Mouse (Mus musculus) spleen, adult 2 months (tissue): ENCODE measurements around the gene Gm20388. TPM values are rescaled to one million over a fixed set of nuclear protein-coding genes. Genes with fewer than 3 reads are reported as not detected.

Experiments used
- DNase-seq, 2 experiments: peaks; one replicate each; pipeline versions ENCODE4 v3.0.0 to v3.0.0-alpha.2; 2012 to 2021; ENCODE audit warnings: low spot score in 2 of 2, low read depth in 1 of 2
- H3K27ac ChIP-seq: fragments of 200-500 bp; 2 replicates; pipeline ENCODE4 v1.5.1; 2012; ENCODE audit warnings: low read length, inconsistent platforms; ENCODE audit not compliant: insufficient read depth
- H3K27me3 ChIP-seq: fragments of 200-500 bp; 2 replicates; pipeline ENCODE4 v1.6.1; 2012; ENCODE audit warnings: mild to moderate bottlenecking, moderate library complexity, low read length, inconsistent platforms; ENCODE audit not compliant: control insufficient read depth, insufficient read depth
- H3K36me3 ChIP-seq: fragments of 200-500 bp; 2 replicates; pipeline ENCODE4 v1.6.1; 2012; ENCODE audit warnings: mild to moderate bottlenecking, low read length, inconsistent platforms; ENCODE audit not compliant: control insufficient read depth, insufficient read depth
- H3K4me1 ChIP-seq: fragments of 200-500 bp; 2 replicates; pipeline ENCODE4 v1.6.1; 2011; ENCODE audit warnings: inconsistent platforms; ENCODE audit not compliant: control insufficient read depth, insufficient read depth, insufficient read length
- H3K4me3 ChIP-seq: fragments of 200-500 bp; 2 replicates; pipeline ENCODE4 v1.5.1; 2011; ENCODE audit warnings: mild to moderate bottlenecking, inconsistent platforms; ENCODE audit not compliant: insufficient read depth, insufficient read length; ENCODE audit errors: extremely low read depth
- CTCF ChIP-seq: fragments of 200-500 bp; IDR thresholded peaks from 2 replicates; pipeline ENCODE4 v1.5.1; 2011; ENCODE audit warnings: mild to moderate bottlenecking, inconsistent platforms; ENCODE audit not compliant: insufficient read depth, insufficient read length, insufficient replicate concordance; ENCODE audit errors: extremely low read depth
- POLR2A ChIP-seq: fragments of 200-500 bp; IDR thresholded peaks from 2 replicates; pipeline ENCODE4 v1.6.1; 2011; ENCODE audit warnings: low read depth, low read length, inconsistent platforms
- WGBS: fragments of 180-500 bp; shearing (Covaris S2); methylation state at CpG from one replicate; pipeline ENCODE4 v1.1.7; 2018; 5-methylcytosine and 5-hydroxymethylcytosine counted together
- polyA plus RNA-seq: library from polyadenylated mRNA; depleted of rRNA; stranded (reverse); fragments of >200 nt; gene quantifications from 2 replicates; pipeline ENCODE4 v1.2.3, GENCODE M21; 2012

Gm20388 gene
- polyA plus RNA-seq, 1 experiment, result 26.1 TPM

DNA sequence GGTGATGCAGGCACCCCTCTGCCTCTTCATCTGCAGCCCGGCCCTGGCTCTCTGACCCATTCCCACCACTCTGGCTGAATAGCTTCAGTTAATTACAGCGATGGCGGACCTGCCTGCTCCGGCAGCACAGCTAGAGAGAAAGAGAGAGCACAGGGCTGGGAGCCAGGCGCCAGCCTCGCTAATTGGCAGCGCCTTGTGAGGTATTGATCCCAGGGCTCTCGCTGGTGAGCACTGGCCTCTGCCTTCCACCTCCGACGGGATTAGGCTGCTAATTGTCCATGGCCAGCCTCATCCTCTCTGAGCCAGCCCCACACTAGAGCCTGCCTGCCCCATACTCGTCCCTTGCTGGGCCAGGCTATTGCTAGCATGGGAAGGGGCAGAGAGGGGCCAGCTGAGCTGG is 649.0 kb downstream of the Gm20388 start:
- Histone ChIP-seq H3K4me1 (peaks cover 23% of the 10 kb centered on the region; the same call in 1 of the 2 replicates), H3K27ac (no peak overlapping the region), H3K36me3 (peaks cover 10% of the 10 kb centered on the region), H3K4me3 (no peak overlapping the region), H3K27me3 (no peaks in the 10 kb centered on the region)
- TF ChIP-seq POLR2A, result no peak
- TF ChIP-seq CTCF, result no peak
- no peak for DNase-seq
- WGBS, result 97% methylated on average over 11 of the region's 11 CpGs

DNA sequence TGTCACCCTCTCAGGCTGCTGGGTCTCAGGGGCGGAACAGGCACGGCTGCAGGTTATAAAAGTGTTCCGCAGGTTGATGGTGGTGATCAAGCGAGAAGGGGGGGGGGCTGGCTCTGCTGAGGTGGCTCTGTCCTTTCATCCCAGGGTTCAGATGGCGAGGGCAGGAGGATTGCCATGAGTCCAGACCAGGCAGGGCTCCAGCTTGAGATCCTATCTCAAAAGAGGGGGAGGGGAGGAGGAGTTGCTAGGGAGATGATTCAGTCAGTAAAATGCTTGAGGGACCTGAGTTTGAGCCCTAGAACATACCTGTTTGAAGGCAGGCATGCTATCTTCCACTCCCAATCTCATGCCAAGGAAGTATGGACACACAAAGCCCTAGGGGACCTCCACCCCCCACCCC is 649.9 kb downstream of the Gm20388 start:
- DNase-seq, result no peak
- H3K4me3 ChIP-seq, result no peak overlapping the region
- H3K4me1 ChIP-seq, result peaks cover 23% of the 10 kb centered on the region; the same call in 1 of the 2 replicates
- H3K36me3 ChIP-seq, result peaks cover 6% of the 10 kb centered on the region
- TF ChIP-seq POLR2A (no peak), CTCF (no peak)
- WGBS, result 93% methylated on average over 5 of the region's 5 CpGs
- H3K27ac ChIP-seq, result no peak overlapping the region
- H3K27me3 ChIP-seq, result no peaks in the 10 kb centered on the region

DNA sequence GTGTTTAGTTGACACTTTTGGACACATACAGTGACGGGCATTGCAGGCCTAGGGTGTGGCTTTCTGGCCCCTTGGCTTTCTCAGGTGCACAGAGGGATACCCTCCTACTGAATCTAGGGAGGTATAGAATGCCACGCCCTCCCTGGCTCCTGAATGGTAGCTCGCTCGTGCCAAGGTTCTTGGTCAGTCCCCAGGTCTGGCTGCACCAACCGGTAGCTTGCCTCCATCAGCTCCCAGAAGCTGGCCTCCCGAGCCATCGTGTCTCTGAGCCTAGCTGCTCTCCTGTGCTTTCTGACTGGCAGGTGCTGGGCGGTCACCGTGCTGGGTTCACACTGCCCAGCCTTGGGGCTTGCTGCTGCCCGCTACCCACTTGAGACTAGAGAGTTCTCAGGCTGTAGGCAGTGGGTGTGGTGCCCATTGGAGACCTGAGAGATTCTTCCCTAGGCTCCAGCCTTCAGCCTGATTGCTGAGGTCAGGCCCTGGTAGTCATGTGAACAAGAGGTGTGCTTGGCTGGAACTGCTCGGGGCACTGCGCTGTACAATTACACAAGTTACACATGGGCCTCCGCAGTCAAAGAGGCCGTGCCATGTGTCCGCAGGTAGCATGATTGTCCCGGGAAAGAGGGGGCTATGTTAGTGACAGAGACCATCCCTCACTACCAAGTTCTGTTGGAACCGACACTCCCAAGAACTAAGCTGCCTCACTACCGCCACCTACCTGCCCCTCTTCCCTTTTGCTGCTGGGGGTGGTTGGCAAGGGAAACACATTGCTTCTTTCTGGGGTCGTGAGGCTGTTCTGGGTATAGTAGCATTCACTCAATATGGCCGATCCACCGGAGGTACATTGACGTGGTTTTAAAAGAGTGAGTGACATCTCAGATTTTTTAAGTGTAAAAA is 651.1 kb downstream of the Gm20388 start:
- TF ChIP-seq POLR2A, result no peak
- TF ChIP-seq CTCF, result peak; percentile 26; the same call in 1 of the 2 replicates
- H3K4me1 ChIP-seq, result peaks cover 19% of the 10 kb centered on the region; the same call in 1 of the 2 replicates
- 86% methylated on average over 22 of the region's 22 CpGs for WGBS

DNA sequence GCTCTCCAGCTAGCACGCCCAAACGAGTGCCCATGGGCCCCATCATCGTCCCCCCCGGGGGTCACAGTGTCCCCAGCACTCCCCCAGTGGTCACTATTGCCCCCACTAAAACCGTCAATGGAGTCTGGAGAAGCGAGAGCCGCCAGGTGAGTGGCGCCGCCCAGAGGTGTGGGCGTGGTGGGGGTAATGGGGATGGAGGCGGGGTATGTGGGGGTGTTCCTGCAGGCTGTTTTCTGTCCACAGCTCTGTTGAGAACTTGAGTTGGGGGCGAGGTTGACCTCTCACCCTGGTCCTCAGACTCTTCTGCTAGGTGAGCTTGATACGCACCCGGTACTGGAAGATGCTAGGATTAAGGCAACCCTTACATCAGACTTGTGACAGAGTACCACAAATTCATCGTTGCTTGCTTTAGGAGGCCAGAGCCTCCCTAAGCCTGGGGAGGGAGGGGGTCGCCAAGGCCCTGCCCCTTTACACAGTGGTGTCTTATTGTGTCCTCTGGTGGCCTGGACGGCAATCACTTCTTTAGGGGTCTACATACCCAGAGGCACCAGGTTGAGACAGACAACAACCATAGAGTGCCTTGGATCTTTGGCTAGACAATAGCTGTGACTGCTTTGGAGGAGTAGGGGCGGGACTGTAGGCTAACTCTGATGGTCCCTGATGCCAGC is 652.2 kb downstream of the Gm20388 start:
- DNase-seq, result no peak
- Histone ChIP-seq H3K27me3 (no peaks in the 10 kb centered on the region), H3K4me3 (no peak overlapping the region), H3K36me3 (peaks cover 21% of the 10 kb centered on the region), H3K27ac (peak overlapping the region; percentile 73; the same call in 1 of the 2 replicates), H3K4me1 (peaks cover 18% of the 10 kb centered on the region; the same call in 1 of the 2 replicates)
- 90% methylated on average over 18 of the region's 18 CpGs for WGBS
- TF ChIP-seq POLR2A (no peak), CTCF (no peak)

More for the DNA sequence above, 651.1 kb downstream of the Gm20388 start:
- Histone ChIP-seq H3K36me3 (peaks cover 12% of the 10 kb centered on the region), H3K27ac (no peak overlapping the region), H3K27me3 (no peaks in the 10 kb centered on the region), H3K4me3 (no peak overlapping the region)
- no peak for DNase-seq

DNA sequence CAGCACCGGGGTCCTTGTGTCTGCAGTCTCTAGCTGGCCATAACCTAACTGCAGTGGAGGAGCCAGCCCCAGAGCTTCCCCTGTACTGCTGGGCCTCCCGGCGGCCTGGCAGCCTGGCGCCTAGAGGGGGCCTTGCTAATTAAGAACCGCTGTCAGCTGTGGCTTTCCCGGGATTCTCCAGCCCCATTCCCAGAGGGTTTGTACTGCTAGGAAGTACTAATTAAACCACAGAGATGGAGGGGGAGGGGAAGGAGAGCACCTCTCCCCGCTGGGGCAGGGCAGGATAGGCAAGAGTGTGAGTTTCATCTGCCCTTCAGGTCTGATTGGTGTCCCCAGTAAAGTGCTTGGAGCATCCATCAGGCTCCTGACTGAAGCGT is 652.7 kb downstream of the Gm20388 start:
- no peak for DNase-seq
- Histone ChIP-seq H3K27me3 (no peaks in the 10 kb centered on the region), H3K4me1 (peaks cover 18% of the 10 kb centered on the region; the same call in 1 of the 2 replicates), H3K4me3 (no peak overlapping the region), H3K36me3 (peaks cover 25% of the 10 kb centered on the region), H3K27ac (peak overlapping the region; percentile 73)
- no peak for TF ChIP-seq POLR2A
- no peak for TF ChIP-seq CTCF
- WGBS, result 42% methylated on average over 8 of the region's 8 CpGs

DNA sequence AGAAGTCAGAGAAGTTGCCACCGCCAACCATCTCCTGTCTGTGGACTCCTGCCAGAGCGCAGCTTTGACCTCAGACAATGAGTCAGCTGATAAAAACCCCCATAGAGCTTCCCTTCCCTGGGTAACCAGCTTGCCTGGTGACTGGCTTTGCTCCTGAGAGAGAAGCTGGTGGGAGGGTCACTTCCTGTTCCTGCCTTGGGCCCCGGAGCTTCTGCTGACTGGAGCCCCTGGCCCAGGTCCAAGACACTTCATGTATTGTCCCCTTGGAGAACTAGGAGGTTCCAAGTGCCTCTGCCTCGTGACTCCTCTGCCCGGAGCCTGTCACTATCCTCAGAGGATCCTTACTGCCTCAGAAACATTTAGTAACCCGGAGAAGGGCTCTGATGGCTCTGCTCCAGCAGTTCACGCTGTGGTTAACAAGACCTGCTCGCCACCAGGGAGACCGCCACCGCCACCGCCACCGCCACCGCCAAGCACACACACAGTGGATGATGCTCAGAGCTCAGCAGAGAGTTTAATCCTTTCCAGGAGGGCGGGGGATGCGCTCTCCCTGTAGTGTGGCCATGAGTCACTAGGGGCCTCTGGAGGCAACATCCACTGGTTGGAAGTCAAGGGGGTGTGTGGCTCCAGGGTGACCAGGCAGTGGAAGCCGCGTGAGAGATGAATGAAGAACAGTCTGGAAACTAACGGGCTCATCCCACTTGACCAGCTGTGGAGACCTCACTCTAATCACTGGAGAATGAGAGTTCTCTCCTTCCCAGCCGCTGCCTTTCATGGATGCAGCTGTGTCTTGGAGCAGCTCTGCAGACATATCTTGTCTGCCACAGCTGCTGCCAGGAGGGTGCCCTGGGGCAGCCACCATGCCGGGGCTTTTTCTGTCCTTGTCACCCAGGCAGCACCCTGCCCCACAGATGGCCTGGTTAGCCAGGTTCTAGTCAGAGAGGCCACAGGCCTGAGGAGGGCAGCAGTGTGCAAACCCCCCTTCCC is 653.5 kb downstream of the Gm20388 start:
- H3K4me3 ChIP-seq, result no peak overlapping the region
- H3K27me3 ChIP-seq, result no peaks in the 10 kb centered on the region
- DNase-seq, result peak in 1 of 2 experiments; percentile 52
- 23% methylated on average over 20 of the region's 20 CpGs for WGBS
- H3K4me1 ChIP-seq, result peaks cover 18% of the 10 kb centered on the region; the same call in 1 of the 2 replicates
- TF ChIP-seq CTCF (no peak), POLR2A (no peak)
- peaks cover 31% of the 10 kb centered on the region for H3K36me3 ChIP-seq
- peak overlapping the region; percentile 73 for H3K27ac ChIP-seq
